In genomic region chr10:119615240-119615885, GRCm38 (mm10) we compare ENCODE assay signal across 8 mouse cellular contexts.
DNase-seq lines count a peak whose midpoint lies in the region; ATAC-seq and TF ChIP-seq lines count a peak whose summit lies in the region.

No protein-coding gene starts in this region.

- H3K36me3 ChIP-seq in G1E (replicated peaks) = no peaks in the 10 kb centered on the region
- no peaks in the 10 kb centered on the region for H3K36me3 ChIP-seq in hindbrain, embryonic 14.5 days (replicated peaks; ENCODE audit: control insufficient read depth, insufficient read depth)
- no peaks in the 10 kb centered on the region for H3K36me3 ChIP-seq in midbrain, embryonic 10.5 days

- 71% methylated on average over 14 of the region's 14 CpGs for WGBS in hindbrain, embryonic 14.5 days
- WGBS in midbrain, embryonic 10.5 days = 69% methylated on average over 14 of the region's 14 CpGs

- peaks cover 73% of the 10 kb centered on the region for H3K9me3 ChIP-seq in G1E (replicated peaks)
- no peaks in the 10 kb centered on the region for H3K9me3 ChIP-seq in hindbrain, embryonic 14.5 days (ENCODE audit: control insufficient read depth, low read length)
- H3K9me3 ChIP-seq in midbrain, embryonic 10.5 days (replicated peaks) = no peaks in the 10 kb centered on the region

- no peak overlapping the region for H3K9ac ChIP-seq in hindbrain, embryonic 14.5 days

- no peak for TF ChIP-seq CTCF in G1E (IDR thresholded peaks at IDR 0.05; ENCODE audit: low read depth, low read length)
- TF ChIP-seq CTCF in gastrocnemius, adult 2 months (IDR thresholded peaks at IDR 0.05) = no peak

- H3K27ac ChIP-seq in gastrocnemius, adult 2 months = no peak overlapping the region
- H3K27ac ChIP-seq in hindbrain, embryonic 14.5 days = no peak overlapping the region
- peak overlapping the region; percentile 19; the same call in 1 of the 2 replicates for H3K27ac ChIP-seq in midbrain, embryonic 10.5 days (replicated peaks)

- no peaks in the 10 kb centered on the region for H3K27me3 ChIP-seq in G1E (ENCODE audit: insufficient read depth, low read length)
- H3K27me3 ChIP-seq in hindbrain, embryonic 14.5 days (ENCODE audit: control insufficient read depth, insufficient read depth, low read length) = no peaks in the 10 kb centered on the region
- no peaks in the 10 kb centered on the region for H3K27me3 ChIP-seq in midbrain, embryonic 10.5 days (ENCODE audit: low read depth, poor library complexity, severe bottlenecking)

- DNase-seq in G1E (ENCODE audit: low spot score) = no peak
- DNase-seq in brain, embryonic 18.5 days (ENCODE audit: low read depth, low spot score) = peak; percentile 52
- peak; percentile 47 for DNase-seq in gastrocnemius, adult 2 months
- DNase-seq in hindbrain, embryonic 14.5 days (ENCODE audit: low spot score) = peak; percentile 77
- peak; percentile 8 to 18 for DNase-seq in left cerebral cortex, adult 8-10 months (ENCODE audit: low spot score in 2 of 2)
- DNase-seq in midbrain, embryonic 10.5 days (ENCODE audit: low spot score) = peak; percentile 44
- peak; percentile 16 for DNase-seq in telencephalon, adult 2 months (ENCODE audit: low read depth, low spot score)

- ATAC-seq in G1E (ENCODE audit: extremely low read depth, insufficient number of reproducible peaks, low FRiP score, poor library complexity, severe bottlenecking) = no peak
- peak; percentile 79; the same call in 1 of the 2 replicates for ATAC-seq in hindbrain, embryonic 14.5 days (ENCODE audit: low FRiP score)
- ATAC-seq in megakaryocyte-erythroid progenitor cell, adult 5-6 weeks (replicated peaks; ENCODE audit: low FRiP score, low TSS enrichment, poor library complexity, severe bottlenecking) = no peak

- intact Hi-C loops in gastrocnemius, adult 2 months (cut with DNase I) = no loop called here

- peak overlapping the region; percentile 4; the same call in 1 of the 2 replicates for H3K4me2 ChIP-seq in hindbrain, embryonic 14.5 days (replicated peaks)

- no peaks in the 10 kb centered on the region; the same call in 1 of the 2 replicates for H3K4me1 ChIP-seq in G1E (ENCODE audit: insufficient read depth, low read depth, low read length)
- H3K4me1 ChIP-seq in hindbrain, embryonic 14.5 days (replicated peaks; ENCODE audit: control insufficient read depth, insufficient read depth, low read length) = peaks cover 8% of the 10 kb centered on the region; the same call in 1 of the 2 replicates
- peaks cover 19% of the 10 kb centered on the region for H3K4me1 ChIP-seq in midbrain, embryonic 10.5 days

- peak overlapping the region; percentile 49; the same call in 1 of the 2 replicates for H3K4me3 ChIP-seq in G1E (ENCODE audit: low read depth, low read length)
- no peak overlapping the region for H3K4me3 ChIP-seq in gastrocnemius, adult 2 months
- H3K4me3 ChIP-seq in hindbrain, embryonic 14.5 days (replicated peaks; ENCODE audit: low read length) = no peak overlapping the region
- no peak overlapping the region for H3K4me3 ChIP-seq in midbrain, embryonic 10.5 days
